Mouse (Mus musculus) forebrain, embryonic 12.5 days (tissue): ENCODE results near the gene Ints7. TPM values are rescaled to one million over a fixed set of nuclear protein-coding genes. Genes with fewer than 3 reads are reported as not detected.

ENCODE experiments used
- ATAC-seq: fragments of 200-750 bp; cut with Nextera tagmentation; 2 replicates; pipeline ENCODE4 v1.8.0; 2017; ENCODE audit warnings: moderate TSS enrichment; ENCODE audit not compliant: low FRiP score
- H3K27ac ChIP-seq: fragments of 300-500 bp; sonication (generic); 2 replicates; pipeline ENCODE4 v1.5.1; 2016; ENCODE audit warnings: mild to moderate bottlenecking
- H3K27me3 ChIP-seq: fragments of 300-500 bp; sonication (generic); 2 replicates; pipeline ENCODE4 v1.6.1; 2016; ENCODE audit warnings: mild to moderate bottlenecking
- H3K36me3 ChIP-seq: fragments of 300-500 bp; sonication (generic); replicated peaks from 2 replicates; pipeline ENCODE4 v1.6.1; 2016; ENCODE audit warnings: mild to moderate bottlenecking
- H3K4me1 ChIP-seq: fragments of 300-500 bp; sonication (generic); 2 replicates; pipeline ENCODE4 v1.6.1; 2016
- H3K4me2 ChIP-seq: fragments of 300-500 bp; sonication (generic); 2 replicates; pipeline ENCODE4 v1.6.1; 2016; ENCODE audit warnings: mild to moderate bottlenecking, moderate library complexity
- H3K4me3 ChIP-seq: fragments of 300-500 bp; sonication (generic); replicated peaks from 2 replicates; pipeline ENCODE4 v1.5.1; 2016; ENCODE audit warnings: mild to moderate bottlenecking
- H3K9ac ChIP-seq: fragments of 300-500 bp; sonication (generic); 2 replicates; pipeline ENCODE4 v1.6.1; 2016; ENCODE audit warnings: mild to moderate bottlenecking
- H3K9me3 ChIP-seq: fragments of 300-500 bp; sonication (generic); 2 replicates; pipeline ENCODE4 v1.6.1; 2016
- WGBS: fragments of 180-500 bp; shearing (Covaris S2); methylation state at CpG from one replicate; pipeline ENCODE4 v1.1.7; 2016; 5-methylcytosine and 5-hydroxymethylcytosine counted together
- polyA plus RNA-seq: library from polyadenylated mRNA; unstranded; fragments of >200 nt; fragmentation: Nextera tagmentation; extraction: Ambion mirVana; gene quantifications from 2 replicates; pipeline ENCODE4 v1.2.1, GENCODE M21; 2016

The Ints7 gene
- polyA plus RNA-seq, 1 experiment from 2014 or later: 78.7 TPM

GRCm38 (mm10) chr1:191618067-191618766 is 42.8 kb downstream of the Ints7 start:
- Histone ChIP-seq H3K9me3 (no peaks in the 10 kb centered on the region), H3K27me3 (no peaks in the 10 kb centered on the region), H3K27ac (no peak overlapping the region), H3K36me3 (peaks cover 94% of the 10 kb centered on the region), H3K9ac (no peak overlapping the region), H3K4me3 (no peak overlapping the region), H3K4me1 (no peaks in the 10 kb centered on the region), H3K4me2 (no peak overlapping the region)
- WGBS: 92% methylated on average over 12 of the region's 12 CpGs
- no peak for ATAC-seq

- no peaks in the 10 kb centered on the region for H3K4me1 ChIP-seq
- H3K9ac ChIP-seq: no peak overlapping the region
- WGBS: 94% methylated on average over 8 of the region's 8 CpGs
- ATAC-seq: no peak
- H3K36me3 ChIP-seq: peaks cover 71% of the 10 kb centered on the region
- H3K4me2 ChIP-seq: no peak overlapping the region
- H3K4me3 ChIP-seq: no peak overlapping the region
- H3K27me3 ChIP-seq: no peaks in the 10 kb centered on the region
- H3K27ac ChIP-seq: no peak overlapping the region
- no peaks in the 10 kb centered on the region for H3K9me3 ChIP-seq
Observed at GRCm38 (mm10) chr1:191621096-191621495, 45.7 kb downstream of the Ints7 start.

DNA sequence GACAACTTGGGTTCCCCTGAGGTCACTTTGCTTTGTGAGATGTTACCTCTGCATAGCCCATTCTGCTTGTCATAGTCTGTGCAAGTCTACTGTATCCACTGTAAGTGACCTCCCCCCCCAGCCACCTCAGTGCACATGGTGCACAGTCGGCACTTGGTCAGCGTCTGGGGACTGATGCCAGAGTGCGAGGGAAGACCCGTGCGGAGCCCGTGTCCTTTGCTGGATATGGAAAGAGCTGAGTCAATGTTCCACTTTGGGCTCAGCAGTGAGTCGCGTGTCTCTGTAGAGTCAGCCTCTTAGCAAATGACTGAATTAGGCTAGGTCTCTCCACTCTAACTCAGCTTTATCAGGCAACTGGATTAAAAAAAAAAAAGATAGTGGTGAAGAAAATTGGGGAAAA is 47.4 kb downstream of the Ints7 start:
- Histone ChIP-seq H3K27ac (no peak overlapping the region), H3K9ac (no peak overlapping the region), H3K4me1 (no peaks in the 10 kb centered on the region), H3K36me3 (peaks cover 54% of the 10 kb centered on the region), H3K27me3 (no peaks in the 10 kb centered on the region), H3K4me2 (no peak overlapping the region), H3K4me3 (no peak overlapping the region), H3K9me3 (no peaks in the 10 kb centered on the region)
- 93% methylated on average over 8 of the region's 8 CpGs for WGBS
- ATAC-seq: no peak

- no peaks in the 10 kb centered on the region for H3K9me3 ChIP-seq
- WGBS: 85% methylated on average over 6 of the region's 6 CpGs
- ATAC-seq: no peak
- no peak overlapping the region for H3K9ac ChIP-seq
- no peak overlapping the region for H3K27ac ChIP-seq
- no peak overlapping the region for H3K4me2 ChIP-seq
- H3K4me3 ChIP-seq: no peak overlapping the region
- no peaks in the 10 kb centered on the region for H3K27me3 ChIP-seq
- H3K4me1 ChIP-seq: peaks cover 5% of the 10 kb centered on the region; the same call in 1 of the 2 replicates
- H3K36me3 ChIP-seq: peaks cover 37% of the 10 kb centered on the region
Observed at GRCm38 (mm10) chr1:191624492-191624891, 49.1 kb downstream of the Ints7 start.

DNA sequence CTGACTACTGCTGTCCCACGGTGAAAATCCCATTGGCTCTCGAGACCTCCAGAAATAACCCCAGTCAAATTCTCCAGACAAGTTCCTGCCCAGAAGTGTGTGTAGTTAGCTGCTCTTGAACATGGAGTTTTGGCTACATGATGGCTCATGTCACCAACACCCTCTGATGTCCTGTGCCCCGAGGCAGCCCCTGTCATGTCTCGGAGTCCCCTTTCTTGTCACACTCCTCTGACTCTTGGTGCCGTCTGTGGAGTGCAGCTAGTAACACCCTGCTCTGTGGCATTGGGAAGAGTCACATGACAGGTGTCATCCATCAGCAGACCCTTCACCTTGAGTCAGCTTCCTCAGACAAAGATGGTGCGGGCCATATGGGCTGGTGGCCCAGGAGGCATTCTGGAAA is 49.6 kb downstream of the Ints7 start:
- Histone ChIP-seq H3K36me3 (peaks cover 32% of the 10 kb centered on the region), H3K27ac (no peak overlapping the region), H3K9ac (no peak overlapping the region), H3K4me3 (no peak overlapping the region), H3K27me3 (no peaks in the 10 kb centered on the region), H3K4me1 (peaks cover 5% of the 10 kb centered on the region; the same call in 1 of the 2 replicates), H3K9me3 (no peaks in the 10 kb centered on the region), H3K4me2 (no peak overlapping the region)
- ATAC-seq: no peak
- WGBS: 75% methylated on average over 6 of the region's 6 CpGs

- no peak overlapping the region for H3K4me2 ChIP-seq
- ATAC-seq: no peak
- no peak overlapping the region for H3K9ac ChIP-seq
- peaks cover 26% of the 10 kb centered on the region for H3K36me3 ChIP-seq
- no peak overlapping the region for H3K27ac ChIP-seq
- H3K4me3 ChIP-seq: no peak overlapping the region
- WGBS: 69% methylated on average over 4 of the region's 4 CpGs
- H3K27me3 ChIP-seq: no peaks in the 10 kb centered on the region
- no peaks in the 10 kb centered on the region for H3K9me3 ChIP-seq
- H3K4me1 ChIP-seq: peaks cover 5% of the 10 kb centered on the region; the same call in 1 of the 2 replicates
Observed at GRCm38 (mm10) chr1:191625620-191626019, 50.2 kb downstream of the Ints7 start.

DNA sequence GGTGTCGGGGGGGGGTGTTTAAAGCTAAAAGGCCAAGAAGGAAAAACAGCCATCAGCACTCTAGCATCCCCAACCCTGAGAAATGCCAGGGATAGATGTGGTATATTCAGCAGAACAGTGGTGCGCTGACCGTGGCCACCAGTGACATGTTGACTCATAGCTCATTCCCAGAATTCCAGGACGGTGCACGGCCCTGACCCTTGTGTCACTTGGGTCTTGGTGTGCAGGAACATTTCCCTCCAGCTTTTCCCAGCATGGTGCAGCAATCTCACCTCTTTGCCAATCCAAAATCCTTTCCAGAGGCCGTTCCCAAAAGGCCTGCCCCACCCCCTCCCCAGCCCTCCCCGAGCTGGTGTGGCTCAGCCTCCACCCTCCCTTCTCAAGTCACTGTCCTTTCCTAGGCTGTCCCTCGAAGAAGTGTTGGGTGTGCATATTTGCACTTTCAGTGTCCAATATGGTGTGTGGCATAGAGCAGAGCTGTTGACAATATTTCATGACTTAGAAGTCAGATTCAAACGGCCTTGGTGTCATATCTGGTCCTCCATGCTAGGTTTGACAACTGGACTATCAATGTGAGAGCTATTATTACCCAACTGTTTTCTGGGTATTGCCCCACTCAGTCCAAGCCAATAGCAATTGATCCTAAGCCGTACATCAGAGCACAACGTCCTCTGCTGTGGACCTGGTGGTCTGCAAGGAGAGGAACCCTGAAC is 53.2 kb downstream of the Ints7 start:
- WGBS: 67% methylated on average over 11 of the region's 11 CpGs
- Histone ChIP-seq H3K9ac (no peak overlapping the region), H3K36me3 (0 out of 2 replicates have a peak, but pooled peaks cover 5% of the 10 kb centered on the region), H3K27ac (no peak overlapping the region), H3K4me3 (no peak overlapping the region), H3K9me3 (no peaks in the 10 kb centered on the region), H3K4me2 (no peak overlapping the region), H3K27me3 (peaks cover 3% of the 10 kb centered on the region; the same call in 1 of the 2 replicates), H3K4me1 (peaks cover 5% of the 10 kb centered on the region; the same call in 1 of the 2 replicates)
- ATAC-seq: no peak

- no peaks in the 10 kb centered on the region for H3K36me3 ChIP-seq
- peaks cover 5% of the 10 kb centered on the region; the same call in 1 of the 2 replicates for H3K4me1 ChIP-seq
- no peak overlapping the region for H3K27ac ChIP-seq
- no peaks in the 10 kb centered on the region for H3K9me3 ChIP-seq
- 16% methylated on average over 3 of the region's 3 CpGs for WGBS
- H3K4me3 ChIP-seq: no peak overlapping the region
- peaks cover 3% of the 10 kb centered on the region; the same call in 1 of the 2 replicates for H3K27me3 ChIP-seq
- H3K4me2 ChIP-seq: no peak overlapping the region
- no peak for ATAC-seq
- H3K9ac ChIP-seq: no peak overlapping the region
Observed at GRCm38 (mm10) chr1:191629170-191629636, 53.8 kb downstream of the Ints7 start.

GRCm38 (mm10) chr1:191632511-191633095 is 57.2 kb downstream of the Ints7 start:
- 73% methylated on average over 6 of the region's 6 CpGs for WGBS
- no peak for ATAC-seq
- no peaks in the 10 kb centered on the region for H3K9me3 ChIP-seq
- H3K36me3 ChIP-seq: no peaks in the 10 kb centered on the region
- H3K4me2 ChIP-seq: no peak overlapping the region
- no peak overlapping the region for H3K9ac ChIP-seq
- H3K4me3 ChIP-seq: no peak overlapping the region
- H3K27ac ChIP-seq: no peak overlapping the region
- H3K27me3 ChIP-seq: peaks cover 3% of the 10 kb centered on the region; the same call in 1 of the 2 replicates
- H3K4me1 ChIP-seq: peaks cover 5% of the 10 kb centered on the region; the same call in 1 of the 2 replicates

DNA sequence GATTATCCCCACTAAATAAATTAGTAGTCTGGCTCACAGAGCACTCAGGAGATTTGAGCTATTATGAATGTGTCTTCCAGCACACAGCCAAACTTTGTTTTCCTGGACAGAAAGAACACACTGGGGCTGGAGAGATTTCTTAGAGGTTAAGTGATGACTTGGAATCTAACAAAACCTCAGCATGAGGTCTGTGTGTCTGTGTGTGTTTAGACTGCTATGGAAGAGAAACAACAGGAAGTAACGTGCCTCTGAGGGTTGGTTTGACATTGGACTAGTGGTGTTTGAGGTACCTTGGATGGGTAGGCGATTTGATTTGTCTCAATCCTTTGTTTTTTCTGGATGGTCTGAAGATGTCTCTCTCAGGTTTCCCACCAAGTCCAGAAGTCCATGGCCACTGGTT is 58.7 kb downstream of the Ints7 start:
- Histone ChIP-seq H3K4me3 (no peak overlapping the region), H3K9me3 (no peaks in the 10 kb centered on the region), H3K27ac (no peak overlapping the region), H3K9ac (no peak overlapping the region), H3K4me2 (no peak overlapping the region), H3K4me1 (peaks cover 3% of the 10 kb centered on the region; the same call in 1 of the 2 replicates), H3K27me3 (peaks cover 3% of the 10 kb centered on the region; the same call in 1 of the 2 replicates), H3K36me3 (no peaks in the 10 kb centered on the region)
- no peak for ATAC-seq
- 78% methylated on average over 2 of the region's 2 CpGs for WGBS

- H3K9ac ChIP-seq: no peak overlapping the region
- H3K9me3 ChIP-seq: no peaks in the 10 kb centered on the region
- H3K36me3 ChIP-seq: no peaks in the 10 kb centered on the region
- H3K27ac ChIP-seq: no peak overlapping the region
- H3K4me2 ChIP-seq: no peak overlapping the region
- no peak for ATAC-seq
- no peaks in the 10 kb centered on the region for H3K27me3 ChIP-seq
- WGBS: 84% methylated on average over 2 of the region's 2 CpGs
- H3K4me3 ChIP-seq: no peak overlapping the region
- H3K4me1 ChIP-seq: peaks cover 10% of the 10 kb centered on the region; the same call in 1 of the 2 replicates
Observed at GRCm38 (mm10) chr1:191638404-191638803, 63.0 kb downstream of the Ints7 start.

DNA sequence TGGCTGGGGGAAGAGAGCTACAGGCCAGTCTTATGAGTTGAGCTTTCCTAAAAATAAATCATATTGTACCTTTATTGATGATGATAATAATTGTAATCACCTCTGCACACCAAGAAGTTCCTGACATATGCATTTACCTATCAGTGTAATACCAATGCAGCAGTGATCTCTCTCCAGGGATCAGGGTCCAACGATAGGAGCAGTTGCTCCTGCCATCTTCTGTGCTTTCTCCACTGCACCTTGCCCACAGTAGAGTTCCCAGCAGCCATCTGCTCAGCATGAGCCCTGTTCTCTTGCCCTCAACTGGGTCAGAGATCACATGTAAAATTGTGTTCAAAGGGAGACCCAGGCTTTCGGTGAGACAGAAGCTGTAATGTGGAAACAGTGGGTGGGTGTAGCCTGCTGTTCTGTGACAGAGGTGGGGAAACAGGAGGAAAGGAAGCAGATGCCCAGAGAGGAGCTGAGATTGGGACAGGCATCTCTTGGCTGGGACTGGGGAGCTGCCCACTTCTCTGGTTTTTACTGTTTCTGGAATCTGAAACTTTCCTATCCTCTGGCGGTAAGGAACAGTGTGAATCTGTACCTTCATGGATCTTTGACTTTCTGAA is 63.9 kb downstream of the Ints7 start:
- no peaks in the 10 kb centered on the region for H3K36me3 ChIP-seq
- H3K9ac ChIP-seq: no peak overlapping the region
- no peaks in the 10 kb centered on the region for H3K27me3 ChIP-seq
- H3K27ac ChIP-seq: no peak overlapping the region
- no peak for ATAC-seq
- no peak overlapping the region for H3K4me3 ChIP-seq
- no peak overlapping the region for H3K4me2 ChIP-seq
- 88% methylated on average over 3 of the region's 3 CpGs for WGBS
- no peaks in the 10 kb centered on the region for H3K9me3 ChIP-seq
- peaks cover 13% of the 10 kb centered on the region; the same call in 1 of the 2 replicates for H3K4me1 ChIP-seq
